Mouse (Mus musculus) E14TG2a.4 (cell line): ENCODE results near the gene Nucks1.

Experiments used
- H3K27me3 ChIP-seq: 2 replicates; pipeline ENCODE4 v1.6.1; 2014; ENCODE audit warnings: low read length, control low read depth; ENCODE audit not compliant: insufficient read depth
- H3K36me3 ChIP-seq: 2 replicates; pipeline ENCODE4 v1.6.1; 2014; ENCODE audit warnings: low read length, control low read depth; ENCODE audit not compliant: insufficient read depth
- H3K4me1 ChIP-seq: replicated peaks from 2 replicates; pipeline ENCODE4 v1.6.1; 2014; ENCODE audit warnings: low read depth, low read length, control low read depth
- H3K4me3 ChIP-seq: replicated peaks from 2 replicates; pipeline ENCODE4 v1.5.1; 2014; ENCODE audit warnings: mild to moderate bottlenecking, low read length
- H3K9me3 ChIP-seq: 2 replicates; pipeline ENCODE4 v1.6.1; 2014; ENCODE audit warnings: low read length, control low read depth
- CTCF ChIP-seq: conservative IDR thresholded peaks from 2 replicates; pipeline ENCODE4 v1.5.1; 2014; ENCODE audit warnings: low read length
- NANOG ChIP-seq: IDR thresholded peaks from 2 replicates; pipeline ENCODE4 v1.6.1; 2014; ENCODE audit warnings: borderline replicate concordance, low read length, mixed read lengths
- POU5F1 ChIP-seq: IDR thresholded peaks from 2 replicates; pipeline ENCODE4 v1.6.1; 2014; ENCODE audit warnings: low read length, borderline replicate concordance

Nucks1 gene

GRCm38 (mm10) chr1:131879816-131880215, 30.5 kb upstream of the Nucks1 start:
- no peaks in the 10 kb centered on the region for H3K36me3 ChIP-seq
- H3K9me3 ChIP-seq, result no peaks in the 10 kb centered on the region
- no peak for TF ChIP-seq NANOG
- no peak for TF ChIP-seq POU5F1
- TF ChIP-seq CTCF, result no peak
- no peak overlapping the region for H3K4me3 ChIP-seq
- H3K4me1 ChIP-seq, result peaks cover 56% of the 10 kb centered on the region
- no peaks in the 10 kb centered on the region for H3K27me3 ChIP-seq

- Histone ChIP-seq H3K4me1 (peaks cover 85% of the 10 kb centered on the region), H3K27me3 (no peaks in the 10 kb centered on the region), H3K4me3 (no peak overlapping the region), H3K9me3 (no peaks in the 10 kb centered on the region; the same call in 1 of the 2 replicates), H3K36me3 (0 out of 2 replicates have a peak, but pooled peaks cover under 1% of the 10 kb centered on the region)
- TF ChIP-seq CTCF (peak; percentile 98), NANOG (no peak)
These were observed 27.5 kb upstream of the Nucks1 start for GRCm38 (mm10) chr1:131882787-131883186.

- TF ChIP-seq CTCF, result no peak
- TF ChIP-seq NANOG, result no peak
- TF ChIP-seq POU5F1, result no peak
- H3K36me3 ChIP-seq, result peaks cover 9% of the 10 kb centered on the region
- no peaks in the 10 kb centered on the region for H3K27me3 ChIP-seq
- H3K9me3 ChIP-seq, result no peaks in the 10 kb centered on the region; the same call in 1 of the 2 replicates
- H3K4me3 ChIP-seq, result no peak overlapping the region
- peaks cover 93% of the 10 kb centered on the region for H3K4me1 ChIP-seq
These were observed 24.2 kb upstream of the Nucks1 start for GRCm38 (mm10) chr1:131886173-131886572.

- H3K4me3 ChIP-seq, result no peak overlapping the region
- H3K27me3 ChIP-seq, result no peaks in the 10 kb centered on the region
- peaks cover 92% of the 10 kb centered on the region for H3K4me1 ChIP-seq
- TF ChIP-seq CTCF, result no peak
- TF ChIP-seq NANOG, result no peak
- no peak for TF ChIP-seq POU5F1
- peaks cover 9% of the 10 kb centered on the region for H3K36me3 ChIP-seq
- no peaks in the 10 kb centered on the region; the same call in 1 of the 2 replicates for H3K9me3 ChIP-seq
These were observed 23.7 kb upstream of the Nucks1 start for GRCm38 (mm10) chr1:131886641-131887040.

DNA sequence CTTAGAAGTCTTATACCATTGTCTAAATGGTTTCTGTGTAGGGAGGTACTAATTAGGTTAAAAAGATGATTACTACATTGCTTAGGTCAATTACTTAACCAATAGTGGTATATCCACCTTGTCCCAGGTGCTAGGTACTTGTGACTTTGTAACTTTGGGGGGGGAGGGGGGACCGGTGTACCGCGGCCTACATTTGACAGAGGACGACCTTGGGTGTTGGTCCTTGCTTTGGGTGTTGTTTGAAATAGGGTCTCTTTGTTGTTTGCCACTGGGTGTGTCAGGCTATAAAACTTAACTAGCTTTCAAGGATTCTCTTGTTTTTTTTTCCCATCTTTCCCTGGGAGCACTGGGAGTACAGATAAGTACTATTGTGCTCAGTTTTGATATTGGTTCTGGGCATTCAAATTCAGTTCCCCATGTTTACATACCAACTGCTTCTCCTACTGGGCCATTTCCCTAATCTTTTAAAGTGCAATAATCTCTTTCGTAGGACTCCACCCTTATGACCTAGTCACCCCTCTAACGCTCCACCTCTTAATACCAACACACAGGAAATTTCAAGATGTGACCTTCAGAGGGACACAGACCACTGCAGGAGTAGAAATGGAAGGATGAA, 20.2 kb upstream of the Nucks1 start:
- H3K36me3 ChIP-seq, result peaks cover 9% of the 10 kb centered on the region
- H3K27me3 ChIP-seq, result no peaks in the 10 kb centered on the region
- peak overlapping the region; percentile 78 for H3K4me3 ChIP-seq
- peaks cover 79% of the 10 kb centered on the region for H3K4me1 ChIP-seq
- TF ChIP-seq POU5F1, result no peak
- peak; percentile 93 for TF ChIP-seq NANOG
- TF ChIP-seq CTCF, result no peak
- H3K9me3 ChIP-seq, result peaks cover 7% of the 10 kb centered on the region

DNA sequence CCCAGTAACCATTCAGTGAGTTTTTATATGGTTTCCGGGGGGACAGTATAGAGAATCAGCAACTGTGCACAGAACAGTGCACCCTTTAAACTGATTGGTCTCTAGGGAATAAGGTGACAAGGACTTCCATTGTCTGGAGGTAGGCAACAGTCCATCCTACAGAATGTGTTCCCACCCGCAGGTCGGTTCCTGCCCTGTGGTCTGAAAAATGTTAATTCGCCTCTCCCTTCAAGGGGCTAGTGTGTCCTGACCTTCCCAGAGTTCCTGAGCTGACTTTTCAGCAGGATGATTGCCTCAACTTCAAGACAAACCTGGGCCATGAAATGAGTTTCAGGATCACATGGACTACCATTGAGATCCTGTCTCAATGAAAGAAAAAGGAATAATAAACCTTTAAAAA, 18.9 kb upstream of the Nucks1 start:
- Histone ChIP-seq H3K27me3 (no peaks in the 10 kb centered on the region), H3K36me3 (peaks cover 9% of the 10 kb centered on the region), H3K4me3 (peak overlapping the region; percentile 78), H3K4me1 (peaks cover 70% of the 10 kb centered on the region), H3K9me3 (peaks cover 13% of the 10 kb centered on the region; the same call in 1 of the 2 replicates)
- TF ChIP-seq NANOG (no peak), CTCF (no peak)

- TF ChIP-seq NANOG (no peak), CTCF (no peak), POU5F1 (no peak)
- Histone ChIP-seq H3K27me3 (no peaks in the 10 kb centered on the region), H3K4me1 (peaks cover 57% of the 10 kb centered on the region), H3K36me3 (no peaks in the 10 kb centered on the region), H3K4me3 (no peak overlapping the region), H3K9me3 (no peaks in the 10 kb centered on the region)
These were observed 7.7 kb upstream of the Nucks1 start for GRCm38 (mm10) chr1:131902679-131903078.

DNA sequence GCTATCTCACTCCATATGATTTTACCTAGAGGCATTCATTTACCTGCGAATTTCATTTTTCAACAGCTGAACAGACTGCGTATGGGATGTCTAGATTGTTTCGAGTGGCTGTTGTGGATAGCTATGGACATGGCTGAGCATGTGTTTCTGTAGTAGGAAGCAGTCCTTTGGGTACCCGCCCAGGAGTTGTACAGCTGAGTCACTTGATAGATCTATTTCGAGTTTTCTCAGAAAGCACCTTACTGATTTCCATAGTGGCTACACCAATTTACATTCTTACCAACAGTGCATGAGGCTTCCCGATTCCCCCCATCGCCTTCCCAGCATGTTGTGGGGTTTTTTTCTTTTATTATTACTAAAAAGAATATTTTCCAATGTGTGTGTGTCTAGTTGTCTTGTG, 7.1 kb upstream of the Nucks1 start:
- Histone ChIP-seq H3K27me3 (no peaks in the 10 kb centered on the region), H3K9me3 (no peaks in the 10 kb centered on the region)

DNA sequence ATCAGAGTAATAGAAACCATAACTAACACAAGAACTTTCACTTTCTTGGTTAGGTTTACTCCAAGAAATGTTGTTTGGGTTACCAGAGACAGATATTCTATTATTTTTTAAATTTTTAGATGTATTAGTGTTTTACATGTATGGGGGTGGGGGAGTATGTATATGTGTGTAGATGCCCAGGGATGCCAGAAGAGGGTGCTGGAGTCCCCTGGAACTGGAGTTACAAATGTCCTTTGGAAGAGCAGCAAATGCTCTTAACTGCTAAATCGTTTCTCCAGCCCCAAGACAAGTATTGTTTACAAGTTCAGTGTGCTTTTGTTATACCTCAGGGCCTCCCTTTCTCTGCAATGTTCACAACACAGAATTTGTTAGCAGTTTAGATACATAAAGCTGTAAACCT, 4.8 kb upstream of the Nucks1 start:
- H3K27me3 ChIP-seq, result no peaks in the 10 kb centered on the region
- no peaks in the 10 kb centered on the region for H3K9me3 ChIP-seq
- TF ChIP-seq NANOG (no peak), CTCF (peak; percentile 62)
- H3K36me3 ChIP-seq, result no peaks in the 10 kb centered on the region
- H3K4me1 ChIP-seq, result peaks cover 62% of the 10 kb centered on the region
- H3K4me3 ChIP-seq, result no peak overlapping the region

More for the DNA sequence above, 7.1 kb upstream of the Nucks1 start:
- Histone ChIP-seq H3K36me3 (no peaks in the 10 kb centered on the region), H3K4me1 (peaks cover 62% of the 10 kb centered on the region), H3K4me3 (no peak overlapping the region)
- no peak for TF ChIP-seq NANOG
- no peak for TF ChIP-seq CTCF
- TF ChIP-seq POU5F1, result no peak
